Mouse (Mus musculus): ENCODE data around the gene Usp21.

Gene Usp21

DNA sequence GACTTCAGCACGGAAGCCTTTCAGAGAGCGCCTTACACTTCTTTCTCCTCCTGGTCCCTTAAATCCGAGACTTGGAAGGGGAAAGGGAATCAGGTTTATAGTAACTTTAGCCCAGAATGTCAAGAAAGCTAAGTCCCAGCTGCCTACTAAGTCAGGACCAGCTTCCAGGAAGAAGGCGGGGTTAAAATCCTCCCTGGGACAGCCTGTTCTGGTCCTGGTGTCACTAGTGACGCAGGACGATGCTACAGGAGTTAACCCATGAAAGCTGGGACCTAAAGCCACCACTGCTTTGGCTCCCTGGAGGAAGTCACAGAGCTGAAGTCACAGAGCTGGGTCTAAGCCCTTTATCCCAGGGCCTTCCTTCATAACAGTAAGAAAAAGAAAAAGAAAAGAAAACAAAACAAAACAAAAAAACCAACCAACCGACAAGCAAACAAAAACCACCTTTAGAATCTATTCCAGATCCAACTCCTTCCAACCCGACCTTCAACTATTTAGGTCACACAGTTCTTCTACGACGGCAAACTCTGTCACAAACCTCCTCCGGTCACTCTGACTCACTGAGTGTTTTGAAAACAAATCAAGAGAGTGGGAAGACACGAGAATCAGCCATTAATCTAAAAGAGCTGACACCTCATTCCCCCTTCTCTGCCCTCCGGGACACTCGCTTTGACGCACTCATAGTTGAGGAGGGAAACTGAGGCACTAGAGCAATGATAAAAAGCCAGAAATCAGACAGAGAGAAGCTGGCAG lies 47.6 kb downstream of the Usp21 start:
- DNase-seq = no peak

GRCm38 (mm10) chr1:171238463-171238862 lies 49.3 kb downstream of the Usp21 start:
- DNase-seq = peak; percentile 76

- DNase-seq = no peak
Measured at GRCm38 (mm10) chr1:171237438-171237837, 50.4 kb downstream of the Usp21 start.

DNA sequence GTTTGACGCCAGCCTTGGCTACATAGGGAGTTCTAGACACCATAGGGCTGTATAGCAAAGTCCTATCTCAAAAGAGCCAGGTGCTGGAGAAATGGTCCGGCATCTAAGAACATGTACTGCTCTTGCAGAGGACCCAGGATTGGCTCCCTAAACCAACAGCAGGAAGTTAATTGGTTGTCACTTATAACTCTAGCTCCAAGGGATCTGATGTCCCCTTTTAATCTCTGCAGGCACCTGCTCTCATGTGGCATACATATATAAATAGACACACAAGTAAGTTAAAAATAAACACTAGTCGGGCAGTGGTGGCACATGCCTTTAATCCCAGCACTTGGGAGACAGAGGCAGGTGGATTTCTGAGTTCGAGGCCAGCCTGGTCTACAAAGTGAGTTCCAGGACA lies 52.0 kb downstream of the Usp21 start:
- DNase-seq = no peak

DNA sequence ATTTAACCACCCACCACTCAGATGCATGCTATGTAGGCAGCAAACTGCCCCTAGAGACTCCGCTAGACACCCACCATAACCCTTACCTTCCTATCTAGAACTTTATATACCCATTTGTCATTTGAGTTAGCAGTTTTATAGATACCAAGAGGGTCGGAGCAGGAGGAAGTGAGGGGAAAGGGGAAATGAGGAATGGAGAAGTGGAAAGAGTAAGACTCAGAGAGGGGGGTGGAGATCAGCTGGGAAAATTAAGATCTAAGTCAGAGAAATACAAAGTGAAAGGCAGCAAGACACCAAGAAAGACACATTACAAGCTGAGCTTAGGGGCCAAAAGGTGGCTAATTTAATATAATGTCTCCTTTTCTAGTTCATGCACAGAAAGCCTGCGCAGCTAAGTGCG lies 53.3 kb downstream of the Usp21 start:
- no peak for DNase-seq

DNA sequence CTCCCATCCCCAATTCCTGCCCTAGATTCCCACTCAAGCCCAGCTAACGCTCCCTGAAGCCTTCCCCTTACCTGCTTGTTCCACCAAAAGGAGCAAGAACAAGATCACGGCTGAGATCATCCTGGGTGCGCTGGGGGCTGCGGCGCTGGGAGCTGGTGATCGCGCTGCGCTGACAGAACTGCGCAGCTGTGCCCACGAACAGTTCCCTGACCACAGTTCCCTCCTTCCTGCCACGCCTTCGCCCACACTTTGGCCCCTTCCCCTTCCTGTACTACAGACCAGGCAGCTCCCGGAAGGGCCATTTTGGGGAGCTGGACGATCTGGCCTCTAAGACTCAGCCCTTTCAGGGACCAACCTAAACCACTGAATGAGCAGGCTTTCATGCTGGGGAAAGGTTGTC lies 53.7 kb downstream of the Usp21 start, which contains the start of gene Fcer1g:
Gene Fcer1g, minus strand, starts transcription at position 240 of the 400 bp plus-strand sequence.
- peak; percentile 23 for DNase-seq

DNA sequence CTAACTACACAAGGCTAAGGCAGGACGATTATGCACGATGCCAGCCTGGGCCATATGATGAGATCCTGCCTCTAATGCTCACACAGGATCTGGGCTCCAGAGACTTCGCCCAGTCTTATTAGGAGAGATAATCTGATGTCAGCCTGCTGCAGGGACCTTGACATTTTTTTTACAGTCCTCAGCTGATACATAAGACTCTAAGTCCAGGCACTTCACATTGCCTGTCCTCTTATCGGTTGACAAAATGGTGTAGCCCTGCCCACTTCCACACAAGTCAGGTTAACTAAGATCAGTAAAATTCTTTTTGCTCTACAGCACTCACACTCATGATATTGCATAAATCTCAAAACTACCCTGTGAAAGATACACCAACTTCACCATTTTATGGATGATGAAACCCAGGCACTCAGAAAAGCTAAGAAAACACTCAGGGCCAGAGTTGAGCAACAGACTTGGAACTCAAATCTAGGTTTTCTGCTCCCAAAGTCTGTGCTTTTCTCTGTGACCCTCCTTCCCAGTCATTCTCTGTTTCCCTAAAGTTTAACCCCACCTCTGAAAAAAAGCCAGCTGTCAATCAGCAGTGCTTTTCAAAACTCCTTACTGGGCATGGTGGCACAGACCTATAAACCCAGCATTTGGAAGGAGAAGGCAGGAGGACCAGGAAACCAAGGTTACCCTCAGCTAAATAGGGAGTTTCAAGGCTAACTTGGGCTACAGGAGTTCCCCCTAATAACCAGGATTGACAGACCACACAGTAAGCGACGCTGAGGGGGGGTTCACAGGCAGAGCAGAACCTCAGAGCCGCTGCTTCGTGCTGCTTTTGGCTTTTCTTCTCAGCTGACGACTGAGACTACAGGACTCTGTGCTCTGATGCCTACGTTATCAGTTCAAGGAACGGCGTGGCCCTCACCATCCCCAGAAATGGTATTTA lies 54.7 kb downstream of the Usp21 start:
- DNase-seq = no peak

DNA sequence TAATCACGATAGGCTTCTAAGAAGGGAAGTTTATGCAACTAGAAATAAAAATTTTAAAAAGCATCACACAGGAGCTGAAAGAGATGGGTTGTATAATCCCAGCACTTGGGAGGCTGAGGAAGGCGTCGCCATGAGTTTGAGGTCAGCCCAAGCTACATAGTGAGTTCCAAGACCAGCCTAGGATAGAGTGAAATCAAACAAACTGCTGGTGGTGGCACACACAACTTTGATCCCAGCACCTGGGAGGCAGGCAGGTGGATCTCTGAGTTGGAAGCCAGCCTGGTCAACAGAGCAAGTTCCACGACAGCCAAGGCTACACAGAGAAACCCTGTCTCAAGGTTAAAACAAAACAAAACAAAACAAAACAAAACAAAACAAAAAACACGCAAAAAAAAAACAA lies 55.4 kb downstream of the Usp21 start:
- DNase-seq = no peak

All from thymus, postnatal 4 days (tissue).